Mouse (Mus musculus): ENCODE results near the gene Cacybp. TPM values are rescaled to one million over a fixed set of nuclear protein-coding genes. Genes with fewer than 3 reads are reported as not detected.

Cacybp gene
- polyA plus RNA-seq (2017; shearing (Covaris generic)), result 151 TPM

DNA sequence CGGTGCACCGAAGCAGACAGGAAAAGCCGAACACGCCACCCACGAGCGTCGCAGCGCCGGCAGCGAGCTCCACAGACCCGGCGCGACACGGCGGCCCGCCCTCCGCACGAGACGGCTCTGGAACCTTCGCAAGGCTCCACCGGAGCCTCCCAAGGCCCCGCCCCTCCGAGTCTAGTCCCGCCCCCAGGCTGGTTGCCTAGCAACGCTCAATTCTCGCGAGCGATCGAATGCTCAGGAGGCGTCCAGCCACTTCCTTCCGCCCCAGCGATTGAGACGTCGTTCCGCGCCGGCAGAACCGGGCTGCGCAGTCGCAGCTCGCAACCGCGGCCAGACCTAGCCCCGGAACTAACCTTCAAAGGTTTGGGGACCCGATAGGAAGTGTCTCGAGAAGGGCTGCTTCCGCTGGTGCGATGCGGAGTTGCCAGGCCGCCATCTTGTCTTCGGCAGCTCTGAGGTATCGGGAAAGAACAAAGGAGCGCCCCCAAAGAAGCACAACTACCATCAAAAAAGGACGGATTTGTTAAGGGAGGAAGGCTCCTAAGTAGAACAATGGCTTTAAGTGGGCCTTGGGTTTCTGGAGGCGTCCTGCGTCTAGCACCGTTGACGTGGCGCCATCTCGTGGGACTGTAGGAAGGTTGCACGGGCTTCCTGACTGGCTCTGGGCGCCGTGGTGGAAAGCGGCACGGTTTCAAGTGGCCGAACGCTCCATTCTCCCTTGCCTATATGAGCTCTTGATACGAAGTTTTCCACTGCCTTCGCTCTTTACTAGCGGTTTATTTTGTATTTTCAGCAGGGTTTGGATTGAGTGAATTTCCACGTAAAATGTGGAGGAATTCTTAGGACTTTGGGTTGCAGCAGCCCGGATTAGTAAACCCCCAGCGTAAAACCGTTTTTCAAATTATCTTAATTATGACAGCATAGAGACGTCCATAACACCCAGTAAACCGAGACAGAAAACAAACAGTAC is at the start of gene Cacybp:
Cacybp (minus strand) TSS at position 173 of the 967 bp plus-strand sequence.

DNA sequence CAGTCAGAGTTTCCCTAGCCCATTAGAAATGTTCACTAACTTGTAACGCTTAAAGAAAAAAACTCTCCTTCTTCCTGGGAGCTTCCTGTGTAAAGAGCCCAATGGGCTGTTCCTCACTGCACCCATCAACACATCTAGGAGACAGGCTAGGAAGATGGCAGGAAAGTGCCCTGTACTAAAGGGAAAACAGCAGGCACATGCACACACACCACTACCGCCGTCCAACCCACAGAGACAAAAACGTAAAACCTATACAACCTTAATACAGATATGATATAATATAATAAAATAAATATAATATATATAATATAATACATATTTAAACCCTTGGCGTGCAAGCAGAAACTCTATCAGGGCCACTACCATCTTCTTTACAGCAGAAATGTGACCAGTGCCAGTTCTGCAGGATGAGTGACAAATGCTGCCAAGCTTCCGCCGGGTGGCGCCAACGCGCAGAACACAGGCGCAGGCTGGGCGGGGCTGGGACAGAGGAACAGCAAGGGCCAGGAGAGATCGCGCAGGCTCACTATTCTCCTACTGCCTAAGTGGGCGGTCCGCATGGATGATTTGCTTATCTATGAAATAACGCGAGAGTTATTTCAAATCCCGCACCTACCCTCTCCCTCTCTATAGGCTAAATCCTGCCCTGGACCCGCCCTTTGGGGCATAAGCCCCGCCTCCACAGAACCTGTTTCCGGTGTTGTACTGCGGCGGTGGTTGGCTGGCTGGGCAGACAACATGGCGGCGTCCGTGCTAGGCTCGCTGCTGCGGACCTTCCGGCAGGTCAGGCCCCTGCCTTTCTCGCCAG is 17.9 kb downstream of the Cacybp start, which contains the start of gene Mrps14:
Mrps14 (plus strand) TSS at position 687 of the 808 bp plus-strand sequence.

DNA sequence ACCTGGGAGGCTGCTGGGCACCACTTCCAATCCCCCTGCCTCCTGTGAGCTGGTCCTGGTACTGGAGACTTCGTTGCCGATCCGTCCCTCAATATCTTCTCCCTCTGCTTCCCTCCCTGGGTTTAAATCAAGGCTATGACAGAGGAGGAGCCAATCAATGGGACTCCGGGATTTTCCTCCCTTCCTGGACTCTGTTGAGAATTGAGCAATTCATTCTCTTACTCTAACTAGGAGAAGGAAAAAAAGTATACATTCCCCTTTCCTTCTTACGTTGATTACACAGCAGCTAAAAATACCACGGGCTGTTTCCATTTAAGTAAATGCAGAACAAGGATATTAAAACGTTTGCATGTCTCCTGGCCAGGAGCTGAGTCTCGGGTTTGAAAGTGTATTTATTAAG is 59.2 kb downstream of the Cacybp start, which contains the start of gene Tnn:
Tnn (minus strand) TSS at position 101 of the 400 bp plus-strand sequence.

Other genes with a start within 250 kb of the Cacybp start
- 541 TPM for gene 4930523C07Rik, start 168.5 kb downstream of the Cacybp start, polyA plus RNA-seq (2017; shearing (Covaris generic))
- not detected for gene Tnn, start 59.3 kb downstream of the Cacybp start, polyA plus RNA-seq (2017; shearing (Covaris generic))
- 112 TPM for gene Mrps14, start 17.7 kb downstream of the Cacybp start, polyA plus RNA-seq (2017; shearing (Covaris generic))

All from effector memory CD4-positive, alpha-beta T cell, adult 5 months (primary cell).